Mouse (Mus musculus) hindbrain, embryonic 15.5 days (tissue): ENCODE results near the gene Cfap43. TPM values are rescaled to one million over a fixed set of nuclear protein-coding genes. Genes with fewer than 3 reads are reported as not detected.

Experiments used
- ATAC-seq: fragments of 200-750 bp; cut with Nextera tagmentation; 2 replicates; pipeline ENCODE4 v1.8.0; 2017; ENCODE audit warnings: low read depth, moderate number of reproducible peaks, moderate TSS enrichment; ENCODE audit not compliant: low FRiP score
- H3K27ac ChIP-seq: fragments of 300-500 bp; sonication (generic); replicated peaks from 2 replicates; pipeline ENCODE4 v1.5.1; 2015; ENCODE audit warnings: mild to moderate bottlenecking, inconsistent platforms
- H3K27me3 ChIP-seq: fragments of 300-500 bp; sonication (generic); 2 replicates; pipeline ENCODE4 v1.6.1; 2015; ENCODE audit warnings: control low read depth, inconsistent platforms
- H3K36me3 ChIP-seq: fragments of 300-500 bp; sonication (generic); 2 replicates; pipeline ENCODE4 v1.6.1; 2015; ENCODE audit warnings: control low read depth, inconsistent platforms
- H3K4me1 ChIP-seq: fragments of 300-500 bp; sonication (generic); replicated peaks from 2 replicates; pipeline ENCODE4 v1.6.1; 2015; ENCODE audit warnings: control low read depth, inconsistent platforms
- H3K4me2 ChIP-seq: fragments of 300-500 bp; sonication (generic); 2 replicates; pipeline ENCODE4 v1.6.1; 2015; ENCODE audit warnings: moderate library complexity, mild to moderate bottlenecking, inconsistent platforms
- H3K4me3 ChIP-seq: fragments of 300-500 bp; sonication (generic); 2 replicates; pipeline ENCODE4 v1.5.1; 2015; ENCODE audit warnings: mild to moderate bottlenecking, inconsistent platforms
- H3K9ac ChIP-seq: fragments of 300-500 bp; sonication (generic); 2 replicates; pipeline ENCODE4 v1.6.1; 2015; ENCODE audit warnings: inconsistent platforms
- H3K9me3 ChIP-seq: fragments of 300-500 bp; sonication (generic); 2 replicates; pipeline ENCODE4 v1.6.1; 2016; ENCODE audit warnings: control low read depth, inconsistent platforms
- whole genome bisulfite sequencing: fragments of 180-500 bp; shearing (Covaris S2); methylation state at CpG from one replicate; pipeline ENCODE4 v1.1.7; 2015; 5-methylcytosine and 5-hydroxymethylcytosine counted together
- polyA plus RNA-seq: library from polyadenylated mRNA; unstranded; fragments of >200 nt; fragmentation: Nextera tagmentation; extraction: Ambion mirVana; gene quantifications from 2 replicates; pipeline ENCODE4 v1.2.1, GENCODE M21; 2015

Cfap43 gene
- polyA plus RNA-seq, 1 experiment from 2014 or later = 2.3 TPM

DNA sequence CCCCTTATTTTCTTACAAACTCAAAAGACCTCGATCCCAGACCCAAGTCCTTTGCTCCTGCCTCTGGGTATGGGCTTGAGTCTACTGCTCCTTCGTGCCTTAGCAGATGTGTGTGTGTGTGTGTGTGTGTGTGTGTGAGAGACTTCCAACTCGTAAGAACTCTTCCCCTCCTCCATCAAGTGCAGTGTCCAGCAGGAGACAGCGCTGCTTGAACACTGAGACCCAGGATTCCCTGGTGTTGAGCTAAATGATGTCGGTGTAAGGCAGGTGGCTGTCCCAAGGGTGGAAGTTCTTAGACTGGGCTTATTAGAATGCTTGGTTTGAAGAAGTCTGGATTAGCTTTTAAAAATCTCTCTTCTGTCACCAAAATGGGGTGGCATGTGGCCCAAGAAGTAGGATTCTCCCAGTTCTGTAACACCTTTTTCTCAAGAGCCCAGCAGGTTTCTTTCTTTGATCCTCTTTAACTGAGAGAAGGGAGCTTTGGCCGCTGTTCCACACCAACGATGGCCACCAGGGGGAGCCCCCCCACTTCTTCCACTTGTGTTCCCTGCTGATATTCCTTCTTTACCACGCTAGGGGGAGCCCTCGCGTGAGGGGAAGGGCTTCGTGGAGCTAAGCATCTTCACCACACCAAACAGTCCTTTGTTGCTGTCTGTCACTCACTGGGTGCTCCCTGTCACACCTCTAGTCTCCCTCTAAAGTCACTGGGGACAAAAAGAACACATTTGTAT lies 36.8 kb downstream of the Cfap43 start:
- Histone ChIP-seq H3K27ac (no peak overlapping the region), H3K4me1 (no peaks in the 10 kb centered on the region), H3K36me3 (no peaks in the 10 kb centered on the region), H3K27me3 (no peaks in the 10 kb centered on the region), H3K4me3 (no peak overlapping the region), H3K9me3 (no peaks in the 10 kb centered on the region), H3K4me2 (no peak overlapping the region), H3K9ac (no peak overlapping the region)
- peak; percentile 64; the same call in 1 of the 2 replicates for ATAC-seq
- 28% methylated on average over 11 of the region's 11 CpGs for WGBS

DNA sequence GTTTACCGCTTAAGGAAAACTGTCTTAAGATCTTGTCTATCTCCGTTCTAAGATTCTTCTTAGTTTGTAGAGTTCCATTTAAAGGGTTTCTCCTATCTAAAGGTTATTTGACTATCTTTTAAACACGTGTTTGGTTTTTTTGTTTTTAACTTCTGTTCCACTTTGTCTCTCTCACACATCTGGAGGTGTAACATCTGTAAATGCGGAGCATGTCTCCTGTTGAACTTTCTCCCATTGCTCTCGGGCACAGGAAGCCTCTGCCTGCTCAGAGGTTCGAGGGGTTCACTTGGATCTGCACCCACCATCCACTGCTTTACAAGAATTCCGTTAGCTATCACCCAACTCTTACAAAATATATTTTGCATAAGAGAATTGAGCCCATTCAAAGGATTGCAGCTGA lies 37.5 kb downstream of the Cfap43 start:
- no peaks in the 10 kb centered on the region for H3K4me1 ChIP-seq
- no peak overlapping the region for H3K9ac ChIP-seq
- 86% methylated on average over 7 of the region's 7 CpGs for WGBS
- no peak overlapping the region for H3K27ac ChIP-seq
- no peaks in the 10 kb centered on the region for H3K36me3 ChIP-seq
- no peak overlapping the region for H3K4me3 ChIP-seq
- H3K4me2 ChIP-seq = no peak overlapping the region
- no peak for ATAC-seq
- no peaks in the 10 kb centered on the region for H3K27me3 ChIP-seq
- H3K9me3 ChIP-seq = no peaks in the 10 kb centered on the region

DNA sequence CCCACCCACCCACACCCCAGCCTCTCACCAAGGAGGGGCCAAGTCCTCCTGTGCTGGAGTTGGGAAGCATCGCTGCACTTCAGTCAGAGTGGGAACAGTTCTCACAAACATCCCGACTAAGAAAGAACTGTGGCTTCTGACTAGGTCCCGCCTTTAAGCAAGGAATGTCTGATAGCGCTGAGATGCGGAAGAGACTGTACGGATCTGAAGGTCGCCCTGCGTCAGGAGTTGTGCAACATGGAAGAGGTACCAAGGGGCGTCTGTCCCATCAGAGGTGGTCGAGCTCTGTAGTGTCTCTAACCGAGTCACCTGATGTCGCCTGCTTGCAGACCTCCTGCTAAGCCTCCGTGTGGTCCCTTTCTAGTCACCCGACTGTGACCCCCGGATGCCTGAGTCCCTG lies 42.8 kb downstream of the Cfap43 start:
- Histone ChIP-seq H3K4me3 (no peak overlapping the region), H3K9me3 (no peaks in the 10 kb centered on the region), H3K27ac (no peak overlapping the region), H3K36me3 (no peaks in the 10 kb centered on the region), H3K9ac (no peak overlapping the region), H3K27me3 (no peaks in the 10 kb centered on the region), H3K4me1 (no peaks in the 10 kb centered on the region), H3K4me2 (no peak overlapping the region)
- no peak for ATAC-seq
- WGBS = 82% methylated on average over 15 of the region's 15 CpGs

DNA sequence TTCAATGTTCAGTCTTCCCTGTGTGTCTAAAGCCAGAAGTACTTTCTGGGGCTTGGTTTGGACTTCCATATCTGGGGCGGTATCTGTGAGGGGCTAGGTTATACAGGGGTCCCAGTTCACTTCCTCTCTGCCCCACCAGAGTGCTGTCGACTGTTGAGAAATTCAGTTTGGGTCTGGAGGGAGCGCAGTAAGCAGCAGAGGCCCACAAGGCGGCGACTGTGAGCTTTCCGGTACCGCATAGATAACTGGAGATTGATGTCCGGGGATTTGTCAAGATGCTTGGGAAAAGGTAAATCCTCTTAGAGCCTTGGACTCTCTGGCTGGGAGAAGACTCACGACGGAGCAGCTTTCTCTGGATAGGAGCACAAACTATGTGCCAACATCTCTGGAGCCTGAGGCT lies 47.6 kb downstream of the Cfap43 start:
- Histone ChIP-seq H3K27ac (no peak overlapping the region), H3K4me3 (no peak overlapping the region), H3K9ac (no peak overlapping the region), H3K4me2 (no peak overlapping the region), H3K4me1 (no peaks in the 10 kb centered on the region), H3K36me3 (no peaks in the 10 kb centered on the region), H3K9me3 (no peaks in the 10 kb centered on the region), H3K27me3 (no peaks in the 10 kb centered on the region)
- ATAC-seq = no peak
- 23% methylated on average over 10 of the region's 10 CpGs for WGBS

DNA sequence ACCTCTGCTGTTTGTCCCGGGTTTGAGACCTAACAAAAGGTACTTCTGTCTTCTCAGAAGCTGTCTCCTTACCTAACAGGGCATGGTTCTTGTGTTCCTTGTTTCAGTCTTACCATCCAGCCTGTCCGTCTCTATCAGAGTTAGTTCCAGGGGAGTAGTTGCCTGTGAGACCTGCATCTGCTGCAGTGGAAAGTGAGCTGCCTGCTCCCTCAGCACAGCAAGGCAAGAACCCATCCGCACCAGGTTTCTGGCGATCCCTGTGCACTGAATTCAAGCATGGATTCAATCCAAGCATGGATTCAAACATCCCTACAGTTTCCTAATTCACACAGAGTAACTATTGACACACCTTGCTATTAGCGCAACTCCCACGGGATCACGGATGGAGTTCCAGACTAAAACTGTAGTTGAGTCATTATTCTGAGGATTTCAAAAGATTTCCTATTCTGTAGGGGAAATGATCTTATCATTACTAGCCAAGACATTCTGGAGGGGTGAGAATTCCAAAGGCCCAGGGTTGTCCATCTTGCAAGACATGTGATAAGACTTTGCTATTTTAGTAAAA lies 48.9 kb downstream of the Cfap43 start:
- Histone ChIP-seq H3K27me3 (no peaks in the 10 kb centered on the region), H3K4me2 (no peak overlapping the region), H3K4me3 (no peak overlapping the region), H3K4me1 (peaks cover 4% of the 10 kb centered on the region; the same call in 1 of the 2 replicates), H3K36me3 (no peaks in the 10 kb centered on the region), H3K27ac (no peak overlapping the region), H3K9ac (no peak overlapping the region), H3K9me3 (no peaks in the 10 kb centered on the region)
- no peak for ATAC-seq
- WGBS = 85% methylated on average over 7 of the region's 7 CpGs

DNA sequence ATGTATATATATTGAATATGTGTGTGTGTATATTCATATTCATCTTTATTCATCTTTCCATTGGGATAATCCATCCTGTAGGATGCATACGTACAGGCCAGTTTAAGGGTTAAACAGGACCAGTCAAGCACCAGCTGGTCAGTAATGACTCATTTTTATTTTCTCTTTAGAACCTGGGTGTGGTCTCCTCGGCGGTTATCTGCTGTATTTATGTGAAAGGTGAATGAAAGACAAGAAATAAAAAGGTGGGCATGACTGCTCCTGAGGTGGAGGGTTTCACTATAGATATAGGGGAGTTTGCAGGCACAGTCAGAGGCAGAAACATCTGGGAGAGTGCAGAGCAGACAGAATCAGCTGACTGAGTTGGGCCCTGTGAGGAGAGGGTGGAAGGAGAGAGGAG lies 49.6 kb downstream of the Cfap43 start:
- WGBS = 76% methylated on average over 3 of the region's 3 CpGs
- no peak overlapping the region for H3K4me3 ChIP-seq
- no peak overlapping the region for H3K9ac ChIP-seq
- no peaks in the 10 kb centered on the region for H3K27me3 ChIP-seq
- no peak overlapping the region for H3K4me2 ChIP-seq
- H3K9me3 ChIP-seq = no peaks in the 10 kb centered on the region
- peaks cover 9% of the 10 kb centered on the region for H3K4me1 ChIP-seq
- H3K36me3 ChIP-seq = no peaks in the 10 kb centered on the region
- no peak overlapping the region for H3K27ac ChIP-seq
- ATAC-seq = no peak

DNA sequence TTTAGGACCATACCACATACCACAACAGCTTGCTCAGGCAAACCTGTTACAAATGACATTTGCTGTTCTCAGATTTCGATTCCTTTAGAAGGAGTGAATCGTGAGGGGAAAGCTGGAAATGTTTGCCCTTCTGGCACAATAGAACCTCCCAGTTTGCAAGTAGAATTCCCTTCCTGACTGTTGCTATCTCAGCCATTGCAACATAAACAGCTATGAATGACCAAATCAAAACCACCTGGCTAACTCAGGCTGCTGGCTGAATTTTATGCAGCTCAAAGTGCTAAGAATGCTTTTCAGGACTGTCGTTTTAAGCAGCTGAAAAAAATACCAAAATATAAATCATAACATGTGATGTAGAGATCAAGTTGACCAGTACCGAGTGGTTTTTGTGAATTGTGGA lies 50.1 kb downstream of the Cfap43 start:
- H3K4me1 ChIP-seq = peaks cover 11% of the 10 kb centered on the region
- no peaks in the 10 kb centered on the region; the same call in 1 of the 2 replicates for H3K36me3 ChIP-seq
- no peak overlapping the region for H3K9ac ChIP-seq
- ATAC-seq = no peak
- no peaks in the 10 kb centered on the region for H3K27me3 ChIP-seq
- H3K4me3 ChIP-seq = no peak overlapping the region
- no peak overlapping the region for H3K27ac ChIP-seq
- H3K9me3 ChIP-seq = no peaks in the 10 kb centered on the region
- 77% methylated on average over 4 of the region's 4 CpGs for WGBS
- H3K4me2 ChIP-seq = no peak overlapping the region

DNA sequence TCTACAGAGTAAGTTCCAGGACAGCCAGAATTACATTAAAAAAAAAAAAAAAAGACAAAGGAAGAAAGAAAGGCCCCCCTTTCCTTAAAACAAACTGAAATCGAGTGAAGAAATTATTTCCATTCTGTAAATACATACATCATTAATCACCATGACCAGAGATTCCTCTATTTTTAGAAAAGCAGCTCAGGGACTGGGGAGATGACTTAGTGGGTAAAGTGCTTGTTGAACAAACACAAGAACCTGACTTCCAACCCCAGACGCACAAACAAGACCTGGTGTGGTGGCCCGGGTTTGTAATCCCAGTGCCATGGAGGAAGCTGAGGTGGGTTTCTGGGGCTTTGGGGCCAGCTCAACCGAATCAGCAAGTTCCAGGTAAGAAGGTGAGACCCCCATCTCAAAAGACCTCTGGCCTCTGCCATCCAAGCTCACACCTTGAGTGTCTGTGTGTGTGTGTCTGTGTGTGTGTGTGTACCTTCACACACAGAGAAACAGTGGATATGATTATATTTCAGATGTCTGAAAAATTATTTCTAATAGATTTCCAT lies 51.4 kb downstream of the Cfap43 start:
- ATAC-seq = no peak
- Histone ChIP-seq H3K27ac (no peak overlapping the region), H3K9me3 (no peaks in the 10 kb centered on the region), H3K4me3 (no peak overlapping the region), H3K4me2 (no peak overlapping the region), H3K9ac (no peak overlapping the region), H3K27me3 (no peaks in the 10 kb centered on the region), H3K4me1 (peaks cover 11% of the 10 kb centered on the region), H3K36me3 (peaks cover 5% of the 10 kb centered on the region; the same call in 1 of the 2 replicates)
- WGBS = 80% methylated on average over 4 of the region's 4 CpGs

DNA sequence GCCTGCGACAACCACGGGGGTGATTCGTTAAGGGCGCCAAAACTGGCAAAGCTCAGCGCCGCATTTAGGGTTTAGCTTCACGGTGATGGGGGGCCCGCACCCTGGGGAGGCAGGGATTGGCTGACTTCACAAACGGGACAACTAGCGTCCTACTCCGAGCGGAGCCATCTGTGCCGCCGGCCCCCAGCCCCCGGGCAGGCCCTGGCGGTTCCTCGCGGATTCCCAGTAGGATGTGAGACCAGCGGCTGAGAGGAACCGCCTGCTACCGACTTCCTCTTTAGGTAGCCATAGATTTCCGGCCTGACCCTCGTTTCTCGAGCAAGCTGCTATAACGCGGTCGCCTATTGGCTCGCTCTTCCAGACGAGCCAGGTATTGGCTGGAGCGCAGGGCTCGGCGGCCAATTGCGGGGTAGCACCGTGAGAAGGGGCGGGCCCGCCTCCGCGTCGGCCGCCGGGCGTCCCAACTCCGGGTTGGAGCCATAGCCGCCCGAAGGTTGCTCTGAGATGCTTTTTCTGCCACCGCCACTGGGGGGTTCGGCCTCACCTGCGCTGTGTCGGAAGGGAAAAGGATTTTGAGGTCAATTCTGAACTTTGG lies 53.6 kb downstream of the Cfap43 start, which contains the start of gene Gsto2:
TSS of gene Gsto2 (plus strand) at position 182 of the 595 bp plus-strand sequence.
- Histone ChIP-seq H3K9me3 (no peaks in the 10 kb centered on the region), H3K4me3 (peak within 1 kb of the TSS; percentile 74), H3K9ac (peak within 1 kb of the TSS; percentile 86), H3K36me3 (peaks cover 9% of the 10 kb centered on the region; the same call in 1 of the 2 replicates), H3K4me2 (peak within 1 kb of the TSS; percentile 83), H3K27ac (peak within 1 kb of the TSS; percentile 94), H3K4me1 (peaks cover 11% of the 10 kb centered on the region), H3K27me3 (no peaks in the 10 kb centered on the region)
- ATAC-seq = peak; percentile 100
- under 1% methylated on average over 49 of the region's 49 CpGs for WGBS

DNA sequence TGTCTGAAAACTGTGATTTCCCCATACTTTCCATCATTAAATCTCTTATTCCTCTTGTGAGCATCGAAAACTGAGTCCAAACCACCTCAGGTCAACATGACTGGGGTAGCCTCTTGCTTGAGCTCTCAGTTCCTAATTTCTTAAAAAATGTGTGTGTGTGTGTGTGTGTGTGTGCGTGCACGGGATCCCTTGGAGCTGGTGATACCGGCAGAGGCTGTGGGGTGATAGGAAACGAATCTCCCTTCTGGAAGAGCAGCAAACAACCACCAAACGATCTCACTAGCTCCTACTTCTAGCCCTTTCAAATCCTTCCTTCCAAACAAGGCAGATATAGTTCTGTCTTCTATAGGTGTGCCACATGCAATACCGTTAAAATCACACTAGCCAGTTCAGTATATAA lies 54.4 kb downstream of the Cfap43 start:
- no peak for ATAC-seq
- H3K4me1 ChIP-seq = peaks cover 11% of the 10 kb centered on the region
- H3K4me3 ChIP-seq = peak overlapping the region; percentile 74
- peak overlapping the region; percentile 83 for H3K4me2 ChIP-seq
- H3K36me3 ChIP-seq = peaks cover 12% of the 10 kb centered on the region; the same call in 1 of the 2 replicates
- H3K27me3 ChIP-seq = no peaks in the 10 kb centered on the region
- H3K9me3 ChIP-seq = no peaks in the 10 kb centered on the region
- peak overlapping the region; percentile 86; the same call in 1 of the 2 replicates for H3K9ac ChIP-seq
- peak overlapping the region; percentile 94; the same call in 1 of the 2 replicates for H3K27ac ChIP-seq
- 87% methylated on average over 7 of the region's 7 CpGs for WGBS

DNA sequence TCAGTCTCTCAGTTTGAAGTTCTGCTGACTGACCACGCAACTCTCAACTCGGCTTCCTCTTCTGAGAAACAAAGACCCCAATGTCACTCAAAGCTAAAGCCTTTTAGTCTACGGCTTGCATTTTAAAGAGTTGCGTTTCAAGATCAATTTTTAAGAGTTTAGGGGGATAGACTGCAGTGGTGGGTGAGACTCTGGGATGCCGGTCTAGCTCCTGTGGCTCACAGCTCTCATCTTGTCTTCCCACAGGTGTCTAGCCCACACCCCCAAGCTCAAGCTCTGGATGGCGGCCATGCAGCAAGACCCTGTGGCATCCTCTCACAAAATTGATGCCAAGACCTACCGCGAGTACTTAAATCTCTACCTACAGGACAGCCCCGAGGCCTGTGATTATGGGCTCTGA lies 55.0 kb downstream of the Cfap43 start:
- Histone ChIP-seq H3K9ac (no peak overlapping the region), H3K9me3 (no peaks in the 10 kb centered on the region), H3K4me3 (no peak overlapping the region), H3K36me3 (peaks cover 19% of the 10 kb centered on the region; the same call in 1 of the 2 replicates), H3K4me1 (peaks cover 11% of the 10 kb centered on the region), H3K27ac (no peak overlapping the region), H3K27me3 (no peaks in the 10 kb centered on the region), H3K4me2 (no peak overlapping the region)
- 95% methylated on average over 9 of the region's 9 CpGs for WGBS
- ATAC-seq = no peak

DNA sequence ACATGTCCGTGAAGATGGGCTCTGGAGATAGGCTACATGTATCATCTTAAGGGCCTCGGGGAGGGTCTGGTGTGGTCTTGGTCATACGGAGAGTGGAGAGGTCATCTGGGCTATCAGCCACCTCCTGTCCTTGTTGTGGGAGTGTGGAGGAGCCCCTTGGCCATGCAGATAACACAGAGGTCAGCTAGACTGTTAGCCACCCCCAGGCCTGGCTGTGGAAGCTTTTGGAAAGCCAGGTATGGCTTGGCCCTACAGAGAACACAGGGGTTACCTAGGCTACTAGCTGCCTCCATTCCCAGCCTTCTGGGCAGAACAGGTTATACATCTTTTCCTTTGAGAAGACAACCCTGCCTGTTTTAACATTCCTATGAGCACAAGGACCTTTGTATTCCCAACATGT lies 56.5 kb downstream of the Cfap43 start:
- Histone ChIP-seq H3K4me2 (no peak overlapping the region), H3K36me3 (peaks cover 19% of the 10 kb centered on the region; the same call in 1 of the 2 replicates), H3K4me1 (peaks cover 11% of the 10 kb centered on the region), H3K27me3 (no peaks in the 10 kb centered on the region), H3K4me3 (no peak overlapping the region), H3K9me3 (no peaks in the 10 kb centered on the region), H3K9ac (no peak overlapping the region), H3K27ac (no peak overlapping the region)
- WGBS = 94% methylated on average over 3 of the region's 3 CpGs
- ATAC-seq = no peak
